25 mouse cellular contexts compared by ENCODE assay signal in the genomic region with DNA sequence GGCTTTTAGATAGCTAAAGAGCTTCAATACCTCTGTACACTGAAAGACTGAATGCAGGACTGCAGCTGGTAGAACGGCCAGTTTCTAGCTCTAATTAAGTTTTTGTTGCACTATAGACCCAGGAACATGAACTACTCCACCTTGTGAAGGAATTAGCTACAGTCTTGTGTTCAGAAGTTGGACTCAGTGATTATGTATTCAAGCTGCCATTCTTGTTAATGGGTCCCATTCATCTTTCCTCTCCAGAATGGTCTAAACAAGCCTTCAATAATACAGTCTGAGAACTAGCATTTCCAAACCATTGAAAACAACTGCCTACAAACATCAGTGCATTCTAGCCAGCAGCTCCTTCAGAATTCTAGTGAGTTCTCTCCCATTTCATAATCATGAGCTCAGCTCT.
DNase-seq lines count a peak whose midpoint lies in the region; ATAC-seq lines count a peak whose summit lies in the region.
"Had no signal": no experiment of that assay in that cellular context is flagged by ENCODE, and none has a peak within 500 bp of the region (broad histone marks: within the 10 kb centered on the region; RNA-seq: fewer than 3 reads in every experiment).

No protein-coding gene starts in this region.

- H3K4me1 ChIP-seq in forebrain, embryonic 11.5 days (replicated peaks; ENCODE audit: control insufficient read depth, insufficient read depth, low read length), result no peaks in the 10 kb centered on the region
- 0 out of 2 replicates have a peak, but pooled peaks cover 2% of the 10 kb centered on the region for H3K4me1 ChIP-seq in forebrain, embryonic 10.5 days
- 0 out of 2 replicates have a peak, but pooled peaks cover 7% of the 10 kb centered on the region for H3K4me1 ChIP-seq in forebrain, embryonic 13.5 days
- H3K4me1 ChIP-seq in forebrain, embryonic 16.5 days (replicated peaks; ENCODE audit: control insufficient read depth, insufficient read depth, low read length), result no peaks in the 10 kb centered on the region
- H3K4me1 ChIP-seq in neural tube, embryonic 15.5 days, result no peaks in the 10 kb centered on the region
- H3K4me1 ChIP-seq: embryonic facial prominence, embryonic 12.5 days; embryonic facial prominence, embryonic 15.5 days; heart, embryonic 12.5 days; heart, embryonic 15.5 days; hindbrain, embryonic 10.5 days; hindbrain, embryonic 13.5 days; intestine, embryonic 15.5 days had no signal

- peak; percentile 65 for ATAC-seq in forebrain, embryonic 11.5 days (replicated peaks; ENCODE audit: low FRiP score)
- ATAC-seq in forebrain, embryonic 13.5 days, result peak; percentile 61; the same call in 1 of the 2 replicates
- peak; percentile 69 for ATAC-seq in forebrain, embryonic 16.5 days
- no peak for ATAC-seq in neural tube, embryonic 15.5 days (ENCODE audit: low FRiP score)
- ATAC-seq: activated CD4-positive, CD25-positive, alpha-beta regulatory T cell, adult 4 months; hindbrain, embryonic 16.5 days; intestine, embryonic 15.5 days had no signal

- 32% methylated on average over 1 of the region's 1 CpGs for WGBS in forebrain, embryonic 11.5 days
- WGBS in forebrain, embryonic 10.5 days, result 44% methylated on average over 1 of the region's 1 CpGs
- WGBS in forebrain, embryonic 13.5 days, result 13% methylated on average over 1 of the region's 1 CpGs
- WGBS in forebrain, embryonic 16.5 days, result 15% methylated on average over 1 of the region's 1 CpGs
- WGBS in neural tube, embryonic 15.5 days, result 38% methylated on average over 1 of the region's 1 CpGs

- H3K9ac ChIP-seq in forebrain, embryonic 11.5 days (ENCODE audit: low read length), result no peak overlapping the region
- no peak overlapping the region for H3K9ac ChIP-seq in forebrain, embryonic 13.5 days
- H3K9ac ChIP-seq in forebrain, embryonic 16.5 days (replicated peaks; ENCODE audit: low read depth, low read length), result no peak overlapping the region
- no peak overlapping the region for H3K9ac ChIP-seq in neural tube, embryonic 15.5 days (replicated peaks)
- H3K9ac ChIP-seq: embryonic facial prominence, embryonic 12.5 days; embryonic facial prominence, embryonic 15.5 days; heart, embryonic 12.5 days; heart, embryonic 15.5 days; hindbrain, embryonic 13.5 days; intestine, embryonic 15.5 days had no signal

- no peak for DNase-seq in forebrain, embryonic 11.5 days (ENCODE audit: low spot score)
- no peak for DNase-seq in forebrain, embryonic 10.5 days (ENCODE audit: extremely low spot score, low spot score)
- peak; percentile 5 for DNase-seq in adipocyte (ENCODE audit: low spot score)
- DNase-seq in layer of hippocampus, adult 9-10 months (ENCODE audit: low spot score), result no peak
- DNase-seq: adrenal gland, postnatal 14 days; cerebellum, adult 2 months; cerebellum, adult 9-11 months; cerebellum, postnatal 25 days; gastrocnemius, postnatal 25 days; heart, adult 18-20 months; heart, postnatal 10 days; heart, postnatal 36 days; kidney, adult 11 months had no signal

- no peaks in the 10 kb centered on the region for H3K27me3 ChIP-seq in forebrain, embryonic 11.5 days (ENCODE audit: control insufficient read depth, insufficient read depth, low read length)
- H3K27me3 ChIP-seq in forebrain, embryonic 10.5 days (ENCODE audit: poor library complexity, severe bottlenecking), result no peaks in the 10 kb centered on the region
- H3K27me3 ChIP-seq in forebrain, embryonic 13.5 days, result no peaks in the 10 kb centered on the region
- no peaks in the 10 kb centered on the region for H3K27me3 ChIP-seq in forebrain, embryonic 16.5 days (replicated peaks; ENCODE audit: control insufficient read depth, insufficient read depth, low read length)
- H3K27me3 ChIP-seq in neural tube, embryonic 15.5 days (replicated peaks), result no peaks in the 10 kb centered on the region
- H3K27me3 ChIP-seq: embryonic facial prominence, embryonic 12.5 days; embryonic facial prominence, embryonic 15.5 days; heart, embryonic 12.5 days; heart, embryonic 15.5 days; hindbrain, embryonic 13.5 days; intestine, embryonic 15.5 days had no signal

- H3K4me2 ChIP-seq in forebrain, embryonic 11.5 days (ENCODE audit: low read depth, low read length, severe bottlenecking), result no peak overlapping the region
- H3K4me2 ChIP-seq in forebrain, embryonic 13.5 days, result no peak overlapping the region
- H3K4me2 ChIP-seq in forebrain, embryonic 16.5 days (ENCODE audit: low read length), result no peak overlapping the region
- H3K4me2 ChIP-seq in neural tube, embryonic 15.5 days, result no peak overlapping the region
- H3K4me2 ChIP-seq: embryonic facial prominence, embryonic 12.5 days; embryonic facial prominence, embryonic 15.5 days; heart, embryonic 12.5 days; heart, embryonic 15.5 days; hindbrain, embryonic 13.5 days; intestine, embryonic 15.5 days had no signal

- H3K27ac ChIP-seq in forebrain, embryonic 11.5 days (ENCODE audit: low read depth, low read length), result no peak overlapping the region
- H3K27ac ChIP-seq in forebrain, embryonic 10.5 days, result no peak overlapping the region
- no peak overlapping the region for H3K27ac ChIP-seq in forebrain, embryonic 13.5 days
- H3K27ac ChIP-seq in forebrain, embryonic 16.5 days (ENCODE audit: low read length), result no peak overlapping the region
- no peak overlapping the region for H3K27ac ChIP-seq in neural tube, embryonic 15.5 days (replicated peaks)
- H3K27ac ChIP-seq: embryonic facial prominence, embryonic 12.5 days; embryonic facial prominence, embryonic 15.5 days; heart, embryonic 15.5 days; hindbrain, embryonic 10.5 days; hindbrain, embryonic 13.5 days; intestine, embryonic 15.5 days had no signal

- H3K9me3 ChIP-seq in forebrain, embryonic 11.5 days (ENCODE audit: control insufficient read depth, low read length), result no peaks in the 10 kb centered on the region
- H3K9me3 ChIP-seq in forebrain, embryonic 10.5 days, result no peaks in the 10 kb centered on the region
- H3K9me3 ChIP-seq in forebrain, embryonic 13.5 days (replicated peaks), result no peaks in the 10 kb centered on the region
- H3K9me3 ChIP-seq in forebrain, embryonic 16.5 days (ENCODE audit: control insufficient read depth, low read length), result no peaks in the 10 kb centered on the region
- no peaks in the 10 kb centered on the region for H3K9me3 ChIP-seq in neural tube, embryonic 15.5 days (replicated peaks)
- H3K9me3 ChIP-seq: embryonic facial prominence, embryonic 12.5 days; embryonic facial prominence, embryonic 15.5 days; heart, embryonic 12.5 days; heart, embryonic 15.5 days; hindbrain, embryonic 10.5 days; hindbrain, embryonic 13.5 days; intestine, embryonic 15.5 days had no signal

- no peak overlapping the region for H3K4me3 ChIP-seq in forebrain, embryonic 11.5 days (ENCODE audit: low read depth, low read length)
- H3K4me3 ChIP-seq in forebrain, embryonic 10.5 days, result no peak overlapping the region
- H3K4me3 ChIP-seq in forebrain, embryonic 13.5 days, result no peak overlapping the region
- no peak overlapping the region for H3K4me3 ChIP-seq in forebrain, embryonic 16.5 days (replicated peaks; ENCODE audit: low read length)
- H3K4me3 ChIP-seq in neural tube, embryonic 15.5 days (replicated peaks), result no peak overlapping the region
- H3K4me3 ChIP-seq: embryonic facial prominence, embryonic 12.5 days; embryonic facial prominence, embryonic 15.5 days; heart, embryonic 12.5 days; heart, embryonic 15.5 days; hindbrain, embryonic 10.5 days; hindbrain, embryonic 13.5 days; intestine, embryonic 15.5 days had no signal

- no peaks in the 10 kb centered on the region for H3K36me3 ChIP-seq in forebrain, embryonic 11.5 days (ENCODE audit: control insufficient read depth, insufficient read depth, low read length)
- H3K36me3 ChIP-seq in forebrain, embryonic 10.5 days (replicated peaks), result no peaks in the 10 kb centered on the region
- H3K36me3 ChIP-seq in forebrain, embryonic 13.5 days (ENCODE audit: poor library complexity, severe bottlenecking), result no peaks in the 10 kb centered on the region
- H3K36me3 ChIP-seq in forebrain, embryonic 16.5 days (ENCODE audit: control insufficient read depth, insufficient read depth), result no peaks in the 10 kb centered on the region
- H3K36me3 ChIP-seq in neural tube, embryonic 15.5 days, result no peaks in the 10 kb centered on the region
- H3K36me3 ChIP-seq: embryonic facial prominence, embryonic 12.5 days; embryonic facial prominence, embryonic 15.5 days; heart, embryonic 12.5 days; heart, embryonic 15.5 days; hindbrain, embryonic 10.5 days; hindbrain, embryonic 13.5 days; intestine, embryonic 15.5 days had no signal
